In genomic region chr9:110696427-110696826, GRCm38 (mm10) we compare ENCODE assay signal across 27 mouse cellular contexts. TPM values are rescaled to one million over a fixed set of nuclear protein-coding genes. Genes with fewer than 3 reads are reported as not detected.
DNase-seq lines count a peak whose midpoint lies in the region; ATAC-seq and TF ChIP-seq lines count a peak whose summit lies in the region.
"Had no signal": no experiment of that assay in that cellular context is flagged by ENCODE, and none has a peak within 500 bp of the region (broad histone marks: within the 10 kb centered on the region; RNA-seq: fewer than 3 reads in every experiment).

No protein-coding gene starts in this region.

- TF ChIP-seq CTCF in stomach, postnatal 0 days (IDR thresholded peaks at IDR 0.05; ENCODE audit: low read depth) = no peak

- ATAC-seq in embryonic facial prominence, embryonic 15.5 days (ENCODE audit: insufficient number of reproducible peaks, low FRiP score, low TSS enrichment, low read depth) = no peak
- peak; percentile 32; the same call in 1 of the 2 replicates for ATAC-seq in lung, embryonic 16.5 days (ENCODE audit: low read depth)
- ATAC-seq in stomach, embryonic 15.5 days (ENCODE audit: insufficient read depth, low FRiP score, low read depth) = no peak
- no peak for ATAC-seq in stomach, postnatal 0 days (ENCODE audit: low FRiP score, low TSS enrichment)
- ATAC-seq in intestine, embryonic 15.5 days = no peak
- ATAC-seq: CD4-positive, CD25-positive, alpha-beta regulatory T cell, adult 4 months; forebrain, embryonic 14.5 days; forebrain, embryonic 16.5 days had no signal

- no peak overlapping the region for H3K4me2 ChIP-seq in embryonic facial prominence, embryonic 15.5 days (replicated peaks)
- no peak overlapping the region for H3K4me2 ChIP-seq in lung, embryonic 16.5 days (ENCODE audit: low read depth, low read length)
- no peak overlapping the region for H3K4me2 ChIP-seq in stomach, embryonic 15.5 days
- H3K4me2 ChIP-seq in stomach, postnatal 0 days (replicated peaks; ENCODE audit: low read depth) = no peak overlapping the region
- H3K4me2 ChIP-seq in intestine, embryonic 15.5 days (replicated peaks) = no peak overlapping the region
- H3K4me2 ChIP-seq: embryonic facial prominence, embryonic 12.5 days; forebrain, embryonic 12.5 days had no signal

- no peaks in the 10 kb centered on the region for H3K27me3 ChIP-seq in embryonic facial prominence, embryonic 15.5 days
- H3K27me3 ChIP-seq in embryonic facial prominence, embryonic 10.5 days (replicated peaks; ENCODE audit: low read depth, poor library complexity, severe bottlenecking) = no peaks in the 10 kb centered on the region
- no peaks in the 10 kb centered on the region for H3K27me3 ChIP-seq in lung, embryonic 16.5 days (ENCODE audit: control insufficient read depth, insufficient read depth, low read depth, low read length)
- no peaks in the 10 kb centered on the region for H3K27me3 ChIP-seq in stomach, embryonic 15.5 days (replicated peaks)
- H3K27me3 ChIP-seq in stomach, postnatal 0 days (ENCODE audit: control insufficient read depth, insufficient read depth, low read length) = no peaks in the 10 kb centered on the region
- no peaks in the 10 kb centered on the region for H3K27me3 ChIP-seq in intestine, embryonic 15.5 days (replicated peaks)
- H3K27me3 ChIP-seq: CH12.LX; embryonic facial prominence, embryonic 12.5 days; forebrain, embryonic 12.5 days had no signal

- no peaks in the 10 kb centered on the region for H3K9me3 ChIP-seq in embryonic facial prominence, embryonic 15.5 days (replicated peaks)
- no peaks in the 10 kb centered on the region for H3K9me3 ChIP-seq in embryonic facial prominence, embryonic 10.5 days
- no peaks in the 10 kb centered on the region for H3K9me3 ChIP-seq in lung, embryonic 16.5 days (ENCODE audit: control insufficient read depth, low read length)
- no peaks in the 10 kb centered on the region for H3K9me3 ChIP-seq in stomach, embryonic 15.5 days
- H3K9me3 ChIP-seq in stomach, postnatal 0 days (ENCODE audit: control insufficient read depth, low read length) = no peaks in the 10 kb centered on the region
- H3K9me3 ChIP-seq in intestine, embryonic 15.5 days = no peaks in the 10 kb centered on the region
- H3K9me3 ChIP-seq: embryonic facial prominence, embryonic 12.5 days; forebrain, embryonic 10.5 days; forebrain, embryonic 12.5 days; G1E had no signal

- no peak overlapping the region for H3K9ac ChIP-seq in embryonic facial prominence, embryonic 15.5 days
- H3K9ac ChIP-seq in lung, embryonic 16.5 days (ENCODE audit: low read length) = no peak overlapping the region
- H3K9ac ChIP-seq in stomach, embryonic 15.5 days = no peak overlapping the region
- no peak overlapping the region for H3K9ac ChIP-seq in stomach, postnatal 0 days (ENCODE audit: low read length)
- H3K9ac ChIP-seq in intestine, embryonic 15.5 days = no peak overlapping the region
- H3K9ac ChIP-seq: embryonic facial prominence, embryonic 12.5 days; forebrain, embryonic 12.5 days had no signal

- no peak for TF ChIP-seq EP300 in stomach, postnatal 0 days (optimal IDR thresholded peaks at IDR 0.05)

- no peak overlapping the region for H3K4me3 ChIP-seq in embryonic facial prominence, embryonic 15.5 days (replicated peaks)
- no peak overlapping the region for H3K4me3 ChIP-seq in embryonic facial prominence, embryonic 10.5 days
- no peak overlapping the region for H3K4me3 ChIP-seq in lung, embryonic 16.5 days (ENCODE audit: low read length)
- H3K4me3 ChIP-seq in stomach, embryonic 15.5 days (replicated peaks) = no peak overlapping the region
- no peak overlapping the region for H3K4me3 ChIP-seq in stomach, postnatal 0 days (ENCODE audit: low read depth, low read length)
- H3K4me3 ChIP-seq in intestine, embryonic 15.5 days (replicated peaks) = no peak overlapping the region
- H3K4me3 ChIP-seq: embryonic facial prominence, embryonic 12.5 days; erythroblast, embryonic 14.5 days; forebrain, embryonic 10.5 days; forebrain, embryonic 12.5 days had no signal

- DNase-seq in embryonic facial prominence, embryonic 10.5 days (ENCODE audit: low spot score) = no peak
- no peak for DNase-seq in lung, adult 18-20 months
- no peak for DNase-seq in stomach, postnatal 0 days (ENCODE audit: low spot score)
- DNase-seq: adrenal gland, adult 2 months; adrenal gland, postnatal 10 days; adrenal gland, postnatal 25 days; B cell, adult 2 months; cerebellum, adult 11 months; cerebellum, adult 18-20 months; cerebellum, adult 8-10 months; cerebellum, adult 9-11 months; cerebellum, postnatal 14 days; cerebellum, postnatal 36 days; embryo, embryonic 11 days had no signal

- peaks cover 18% of the 10 kb centered on the region for H3K36me3 ChIP-seq in embryonic facial prominence, embryonic 15.5 days
- peaks cover 69% of the 10 kb centered on the region for H3K36me3 ChIP-seq in embryonic facial prominence, embryonic 10.5 days (replicated peaks)
- H3K36me3 ChIP-seq in lung, embryonic 16.5 days (ENCODE audit: control insufficient read depth, insufficient read depth, low read length) = peaks cover 9% of the 10 kb centered on the region
- H3K36me3 ChIP-seq in stomach, embryonic 15.5 days = peaks cover 24% of the 10 kb centered on the region
- 0 out of 2 replicates have a peak, but pooled peaks cover 6% of the 10 kb centered on the region for H3K36me3 ChIP-seq in stomach, postnatal 0 days (ENCODE audit: control insufficient read depth, insufficient read depth, low read length)
- H3K36me3 ChIP-seq in intestine, embryonic 15.5 days = no peaks in the 10 kb centered on the region

- no peaks in the 10 kb centered on the region for H3K4me1 ChIP-seq in embryonic facial prominence, embryonic 15.5 days
- no peaks in the 10 kb centered on the region for H3K4me1 ChIP-seq in embryonic facial prominence, embryonic 10.5 days
- H3K4me1 ChIP-seq in lung, embryonic 16.5 days (replicated peaks; ENCODE audit: control insufficient read depth, insufficient read depth, low read length) = no peaks in the 10 kb centered on the region
- H3K4me1 ChIP-seq in stomach, embryonic 15.5 days = no peaks in the 10 kb centered on the region
- H3K4me1 ChIP-seq in stomach, postnatal 0 days (replicated peaks; ENCODE audit: control insufficient read depth, insufficient read depth) = no peaks in the 10 kb centered on the region
- peaks cover 8% of the 10 kb centered on the region; the same call in 1 of the 2 replicates for H3K4me1 ChIP-seq in intestine, embryonic 15.5 days (replicated peaks)
- H3K4me1 ChIP-seq: embryonic facial prominence, embryonic 12.5 days; forebrain, embryonic 12.5 days had no signal

- H3K27ac ChIP-seq in embryonic facial prominence, embryonic 15.5 days (replicated peaks) = peak overlapping the region; percentile 29; the same call in 1 of the 2 replicates
- H3K27ac ChIP-seq in embryonic facial prominence, embryonic 10.5 days (replicated peaks) = no peak overlapping the region
- no peak overlapping the region for H3K27ac ChIP-seq in lung, embryonic 16.5 days (ENCODE audit: low read length)
- H3K27ac ChIP-seq in stomach, embryonic 15.5 days = peak overlapping the region; percentile 48; the same call in 1 of the 2 replicates
- peak overlapping the region; percentile 86 for H3K27ac ChIP-seq in stomach, postnatal 0 days (replicated peaks)
- no peak overlapping the region for H3K27ac ChIP-seq in intestine, embryonic 15.5 days
- H3K27ac ChIP-seq: embryonic facial prominence, embryonic 12.5 days; forebrain, embryonic 10.5 days; forebrain, embryonic 12.5 days had no signal

- WGBS in embryonic facial prominence, embryonic 15.5 days = 82% methylated on average over 5 of the region's 5 CpGs
- 91% methylated on average over 5 of the region's 5 CpGs for WGBS in embryonic facial prominence, embryonic 10.5 days
- 86% methylated on average over 5 of the region's 5 CpGs for WGBS in lung, embryonic 16.5 days
- 94% methylated on average over 5 of the region's 5 CpGs for WGBS in stomach, embryonic 15.5 days
- 84% methylated on average over 5 of the region's 5 CpGs for WGBS in stomach, postnatal 0 days
- WGBS in intestine, embryonic 15.5 days = 92% methylated on average over 5 of the region's 5 CpGs

RNA-seq across cellular contexts. Expression of gene Ccdc12, which starts 40.1 kb away (rescaled TPM):
- polyA plus RNA-seq in embryonic facial prominence, embryonic 15.5 days (2015; fragmentation: Nextera tagmentation; extraction: Ambion mirVana) = 131 and 139 TPM in 2 replicates
- 174 and 177 TPM in 2 replicates for polyA plus RNA-seq in embryonic facial prominence, embryonic 10.5 days (2016; fragmentation: Nextera tagmentation; extraction: Ambion mirVana)
- 160 and 167 TPM in 2 replicates for polyA plus RNA-seq in lung, embryonic 16.5 days (2015; fragmentation: Nextera tagmentation; extraction: Ambion mirVana)
- polyA plus RNA-seq in stomach, embryonic 15.5 days (2015; fragmentation: Nextera tagmentation; extraction: Ambion mirVana) = 146 and 160 TPM in 2 replicates
- polyA plus RNA-seq in stomach, postnatal 0 days (2015; fragmentation: Nextera tagmentation; extraction: Ambion mirVana) = 139 and 144 TPM in 2 replicates
- 162 and 166 TPM in 2 replicates for polyA plus RNA-seq in intestine, embryonic 15.5 days (2015; fragmentation: Nextera tagmentation; extraction: Ambion mirVana)

RNA-seq across cellular contexts. Expression of gene Nbeal2, which starts 42.5 kb away (rescaled TPM):
- polyA plus RNA-seq in embryonic facial prominence, embryonic 15.5 days (2015; fragmentation: Nextera tagmentation; extraction: Ambion mirVana) = 4.9 and 6.7 TPM in 2 replicates
- polyA plus RNA-seq in embryonic facial prominence, embryonic 10.5 days (2016; fragmentation: Nextera tagmentation; extraction: Ambion mirVana) = 1.9 and 2.0 TPM in 2 replicates
- 5.0 and 6.9 TPM in 2 replicates for polyA plus RNA-seq in lung, embryonic 16.5 days (2015; fragmentation: Nextera tagmentation; extraction: Ambion mirVana)
- polyA plus RNA-seq in stomach, embryonic 15.5 days (2015; fragmentation: Nextera tagmentation; extraction: Ambion mirVana) = 6.2 and 6.9 TPM in 2 replicates
- 5.7 and 6.2 TPM in 2 replicates for polyA plus RNA-seq in stomach, postnatal 0 days (2015; fragmentation: Nextera tagmentation; extraction: Ambion mirVana)
- 3.6 and 4.9 TPM in 2 replicates for polyA plus RNA-seq in intestine, embryonic 15.5 days (2015; fragmentation: Nextera tagmentation; extraction: Ambion mirVana)

RNA-seq across cellular contexts. Expression of gene Myl3, which starts 45.2 kb away (rescaled TPM):
- 7.5 and 8.5 TPM in 2 replicates for polyA plus RNA-seq in embryonic facial prominence, embryonic 15.5 days (2015; fragmentation: Nextera tagmentation; extraction: Ambion mirVana)
- polyA plus RNA-seq in embryonic facial prominence, embryonic 10.5 days (2016; fragmentation: Nextera tagmentation; extraction: Ambion mirVana) = 0.86 and 4.4 TPM in 2 replicates
- 10.6 and 13.9 TPM in 2 replicates for polyA plus RNA-seq in lung, embryonic 16.5 days (2015; fragmentation: Nextera tagmentation; extraction: Ambion mirVana)
- polyA plus RNA-seq in stomach, embryonic 15.5 days (2015; fragmentation: Nextera tagmentation; extraction: Ambion mirVana) = 2.6 and 2.7 TPM in 2 replicates
- polyA plus RNA-seq in stomach, postnatal 0 days (2015; fragmentation: Nextera tagmentation; extraction: Ambion mirVana) = 0.11 and 0.27 TPM in 2 replicates
- polyA plus RNA-seq in intestine, embryonic 15.5 days (2015; fragmentation: Nextera tagmentation; extraction: Ambion mirVana) = 0.53 and 0.58 TPM in 2 replicates
- polyA plus RNA-seq: adrenal gland, adult 2 months; CD4-positive, CD25-positive, alpha-beta regulatory T cell, adult 4 months; erythroblast, embryonic 14.5 days; G1E had no signal

RNA-seq across cellular contexts. Expression of gene Pth1r, which starts 50.5 kb away (rescaled TPM):
- 133 and 145 TPM in 2 replicates for polyA plus RNA-seq in embryonic facial prominence, embryonic 15.5 days (2015; fragmentation: Nextera tagmentation; extraction: Ambion mirVana)
- polyA plus RNA-seq in embryonic facial prominence, embryonic 10.5 days (2016; fragmentation: Nextera tagmentation; extraction: Ambion mirVana) = 39.2 and 46.3 TPM in 2 replicates
- 60.3 and 61.6 TPM in 2 replicates for polyA plus RNA-seq in lung, embryonic 16.5 days (2015; fragmentation: Nextera tagmentation; extraction: Ambion mirVana)
- polyA plus RNA-seq in stomach, embryonic 15.5 days (2015; fragmentation: Nextera tagmentation; extraction: Ambion mirVana) = 23.9 and 24.3 TPM in 2 replicates
- 10.5 and 10.6 TPM in 2 replicates for polyA plus RNA-seq in stomach, postnatal 0 days (2015; fragmentation: Nextera tagmentation; extraction: Ambion mirVana)
- 21.6 and 23.6 TPM in 2 replicates for polyA plus RNA-seq in intestine, embryonic 15.5 days (2015; fragmentation: Nextera tagmentation; extraction: Ambion mirVana)
- polyA plus RNA-seq: CD4-positive, CD25-positive, alpha-beta regulatory T cell, adult 4 months; erythroblast, embryonic 14.5 days had no signal

Comparison
In these comparisons a context has a peak if more than half of its experiments do, and no peak if none do; other contexts are left out.
1. H3K27ac ChIP-seq: peak in embryonic facial prominence, embryonic 15.5 days (single experiment), stomach, embryonic 15.5 days (single experiment) and stomach, postnatal 0 days (single experiment); none in embryonic facial prominence, embryonic 10.5 days (single experiment), lung, embryonic 16.5 days (single experiment) and intestine, embryonic 15.5 days (single experiment).